Mouse (Mus musculus) G1E (cell line): Measurements from ENCODE around the gene St5.
A peak's percentile ranks its signal among the peaks of the same experiment; 100 is the strongest.

ENCODE experiments used
- CTCF ChIP-seq: IDR thresholded peaks from 2 replicates; pipeline ENCODE4 v1.5.1; 2012; ENCODE audit warnings: low read depth, low read length, inconsistent platforms, mixed read lengths
- GATA1 ChIP-seq: IDR thresholded peaks from 2 replicates; pipeline ENCODE4 v1.6.1; 2012; ENCODE audit warnings: borderline replicate concordance, low read length, inconsistent platforms, mixed read lengths
- GATA2 ChIP-seq: IDR thresholded peaks from 2 replicates; pipeline ENCODE4 v1.6.1; 2012; ENCODE audit warnings: low read depth, low read length, inconsistent platforms, borderline replicate concordance
- POLR2AphosphoS5 ChIP-seq: IDR thresholded peaks from 2 replicates; pipeline ENCODE4 v1.6.1; 2012; ENCODE audit warnings: low read depth, low read length, inconsistent platforms; ENCODE audit not compliant: insufficient replicate concordance
- TAL1 ChIP-seq: conservative IDR thresholded peaks from 2 replicates; pipeline ENCODE4 v1.6.1; 2012; ENCODE audit warnings: low read depth, low read length, inconsistent platforms, mixed read lengths

- 0 out of 2 replicates have a peak, but pooled peaks have one; percentile 5 for TF ChIP-seq CTCF
- TF ChIP-seq POLR2AphosphoS5, result no peak
- TF ChIP-seq GATA2, result no peak
- TF ChIP-seq TAL1, result no peak
- no peak for TF ChIP-seq GATA1
These were observed 3.8 kb upstream of the St5 start for GRCm38 (mm10) chr7:109707023-109707785.
